Mouse (Mus musculus) liver, postnatal 0 days (tissue): Measurements from ENCODE around the gene Fkbp9.

Experiments used
- CTCF ChIP-seq: sonication (generic); IDR thresholded peaks from 2 replicates; pipeline ENCODE4 v1.5.1; 2016; ENCODE audit warnings: antibody characterized with exemption, low read depth
- EP300 ChIP-seq: IDR thresholded peaks from 2 replicates; pipeline ENCODE4 v1.6.1; 2016; ENCODE audit warnings: antibody characterized with exemption, low read depth, mild to moderate bottlenecking

DNA sequence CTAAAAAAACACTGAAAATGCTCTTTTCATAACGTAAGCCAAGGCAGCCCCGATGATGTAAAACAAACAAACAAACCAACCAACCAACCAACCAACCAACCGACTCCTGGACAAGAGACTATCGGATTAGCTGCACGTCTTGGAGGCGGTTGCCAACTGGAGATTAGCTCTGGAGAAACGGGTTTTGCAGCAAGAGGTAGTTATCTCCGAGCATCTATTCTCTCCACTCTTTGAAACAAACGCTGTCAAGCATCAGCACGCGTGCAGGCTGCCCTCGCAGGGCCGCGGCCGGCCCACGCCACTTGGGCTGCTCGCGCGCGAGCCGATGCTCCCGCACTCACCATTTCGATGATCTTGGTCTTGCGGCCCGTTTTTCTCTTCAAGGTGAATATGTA is 91.5 kb downstream of the Fkbp9 start:
- peak; percentile 87 for TF ChIP-seq EP300
- no peak for TF ChIP-seq CTCF
